Mouse (Mus musculus): ENCODE results near the gene Fam183b.
"Not testable (repeated sequence)": the region's sequence is repeated elsewhere in the genome, so short reads cannot be mapped to it uniquely, and the experiment has no call there.

Fam183b gene

GRCm38 (mm10) chr11:58801558-58802228 is at the start of gene Fam183b:
Gene Fam183b (minus strand): TSS chr11:58801960.
- in situ Hi-C loops (cut with MboI, MseI): no loop called here

- in situ Hi-C loops (cut with MboI, MseI): no loop called here
These were observed 48.0 kb upstream of the Fam183b start for GRCm38 (mm10) chr11:58849731-58850130.

- in situ Hi-C loops (cut with MboI, MseI): no loop called here
These were observed 45.9 kb upstream of the Fam183b start for GRCm38 (mm10) chr11:58847636-58848035.

- in situ Hi-C loops (cut with MboI, MseI): no loop called here
These were observed 45.2 kb upstream of the Fam183b start, which contains the start of gene Gm12258 for GRCm38 (mm10) chr11:58846919-58847461. Gene Gm12258 (plus strand): TSS chr11:58847158.

GRCm38 (mm10) chr11:58838951-58839350 is 37.2 kb upstream of the Fam183b start, which contains the start of gene Olfr311:
Gene Olfr311 (plus strand): TSS chr11:58839251.
- in situ Hi-C loops (cut with MboI, MseI): not testable (repeated sequence)

- in situ Hi-C loops (cut with MboI, MseI): not testable (repeated sequence)
These were observed 30.8 kb upstream of the Fam183b start for GRCm38 (mm10) chr11:58832541-58832940.

- in situ Hi-C loops (cut with MboI, MseI): no loop called here
These were observed 28.0 kb upstream of the Fam183b start for GRCm38 (mm10) chr11:58829764-58830163.

GRCm38 (mm10) chr11:58828937-58829336 is 27.2 kb upstream of the Fam183b start, which contains the start of gene Olfr312:
Gene Olfr312 (plus strand): TSS chr11:58829237.
- in situ Hi-C loops (cut with MboI, MseI): not testable (repeated sequence)

- in situ Hi-C loops (cut with MboI, MseI): no loop called here
These were observed 13.9 kb upstream of the Fam183b start for GRCm38 (mm10) chr11:58815676-58816075.

- in situ Hi-C loops (cut with MboI, MseI): not testable (repeated sequence)
These were observed 12.9 kb upstream of the Fam183b start, which contains the start of gene Olfr313 for GRCm38 (mm10) chr11:58814700-58815099. Gene Olfr313 (plus strand): TSS chr11:58815000.

- in situ Hi-C loops (cut with MboI, MseI): no loop called here
These were observed 10.2 kb upstream of the Fam183b start for GRCm38 (mm10) chr11:58812001-58812400.

- in situ Hi-C loops (cut with MboI, MseI): no loop called here
These were observed 2.6 kb upstream of the Fam183b start for GRCm38 (mm10) chr11:58804393-58804792.

- in situ Hi-C loops (cut with MboI, MseI): no loop called here
These were observed 2.1 kb upstream of the Fam183b start for GRCm38 (mm10) chr11:58803871-58804270.

GRCm38 (mm10) chr11:58799747-58800146 is 2.0 kb downstream of the Fam183b start:
- in situ Hi-C loops (cut with MboI, MseI): loop anchor here (25.0 kb wide), 1 partner anchor 937 kb away; no protein-coding TSS in a partner anchor

GRCm38 (mm10) chr11:58796850-58797249 is 4.9 kb downstream of the Fam183b start:
- in situ Hi-C loops (cut with MboI, MseI): loop anchor here (25.0 kb wide), 1 partner anchor 935 kb away; no protein-coding TSS in a partner anchor

- in situ Hi-C loops (cut with MboI, MseI): loop anchor here (25.0 kb wide), 1 partner anchor 934 kb away; no protein-coding TSS in a partner anchor
These were observed 5.9 kb downstream of the Fam183b start for GRCm38 (mm10) chr11:58795856-58796255.

GRCm38 (mm10) chr11:58790646-58791045 is 11.1 kb downstream of the Fam183b start:
- in situ Hi-C loops (cut with MboI, MseI): loop anchor here (25.0 kb wide), 1 partner anchor 928 kb away; no protein-coding TSS in a partner anchor

GRCm38 (mm10) chr11:58790053-58790452 is 11.7 kb downstream of the Fam183b start:
- in situ Hi-C loops (cut with MboI, MseI): loop anchor here (25.0 kb wide), 1 partner anchor 928 kb away; no protein-coding TSS in a partner anchor

- in situ Hi-C loops (cut with MboI, MseI): loop anchor here (25.0 kb wide), 1 partner anchor 927 kb away; no protein-coding TSS in a partner anchor
These were observed 12.2 kb downstream of the Fam183b start for GRCm38 (mm10) chr11:58789532-58789931.

GRCm38 (mm10) chr11:58788346-58788745 is 13.4 kb downstream of the Fam183b start:
- in situ Hi-C loops (cut with MboI, MseI): loop anchor here (25.0 kb wide), 1 partner anchor 926 kb away; no protein-coding TSS in a partner anchor

- in situ Hi-C loops (cut with MboI, MseI): loop anchor here (25.0 kb wide), 1 partner anchor 925 kb away; no protein-coding TSS in a partner anchor
These were observed 14.1 kb downstream of the Fam183b start for GRCm38 (mm10) chr11:58787651-58788050.

GRCm38 (mm10) chr11:58784182-58784581 is 17.6 kb downstream of the Fam183b start:
- in situ Hi-C loops (cut with MboI, MseI): loop anchor here (25.0 kb wide), 1 partner anchor 922 kb away; no protein-coding TSS in a partner anchor

All from T-helper 1 cell (primary cell).